Mouse (Mus musculus) brain, embryonic 14.5 days (tissue): ENCODE measurements around the gene Il20ra. TPM values are rescaled to one million over a fixed set of nuclear protein-coding genes. Genes with fewer than 3 reads are reported as not detected.

Experiments
- DNase-seq: peaks from one replicate; pipeline ENCODE4 v3.0.0-alpha.2; 2011; ENCODE audit warnings: low read depth
- CTCF ChIP-seq: fragments of 200-500 bp; IDR thresholded peaks from 2 replicates; pipeline ENCODE4 v1.5.1; 2012; ENCODE audit warnings: inconsistent platforms, mild to moderate bottlenecking, moderate library complexity, borderline replicate concordance; ENCODE audit not compliant: insufficient read depth, insufficient read length; ENCODE audit errors: extremely low read depth
- POLR2A ChIP-seq: fragments of 200-500 bp; IDR thresholded peaks from 2 replicates; pipeline ENCODE4 v1.6.1; 2012; ENCODE audit warnings: mild to moderate bottlenecking, inconsistent platforms, borderline replicate concordance; ENCODE audit not compliant: poor library complexity, insufficient read depth, insufficient read length, severe bottlenecking; ENCODE audit errors: extremely low read depth
- polyA plus RNA-seq: library from polyadenylated mRNA; depleted of rRNA; stranded (reverse); fragments of >200 nt; gene quantifications from 2 replicates; pipeline ENCODE4 v1.2.3, GENCODE M21; 2012; rRNA removed

Il20ra gene
- polyA plus RNA-seq, 1 experiment: 0.29 TPM

- TF ChIP-seq POLR2A: no peak
- peak; percentile 23; the same call in 1 of the 2 replicates for TF ChIP-seq CTCF
- no peak for DNase-seq
Observed at GRCm38 (mm10) chr10:19781365-19781764, 69.0 kb downstream of the Il20ra start.

- peak; percentile 60 for DNase-seq
- no peak for TF ChIP-seq POLR2A
- TF ChIP-seq CTCF: no peak
Observed at GRCm38 (mm10) chr10:19794996-19795395, 82.6 kb downstream of the Il20ra start.

DNA sequence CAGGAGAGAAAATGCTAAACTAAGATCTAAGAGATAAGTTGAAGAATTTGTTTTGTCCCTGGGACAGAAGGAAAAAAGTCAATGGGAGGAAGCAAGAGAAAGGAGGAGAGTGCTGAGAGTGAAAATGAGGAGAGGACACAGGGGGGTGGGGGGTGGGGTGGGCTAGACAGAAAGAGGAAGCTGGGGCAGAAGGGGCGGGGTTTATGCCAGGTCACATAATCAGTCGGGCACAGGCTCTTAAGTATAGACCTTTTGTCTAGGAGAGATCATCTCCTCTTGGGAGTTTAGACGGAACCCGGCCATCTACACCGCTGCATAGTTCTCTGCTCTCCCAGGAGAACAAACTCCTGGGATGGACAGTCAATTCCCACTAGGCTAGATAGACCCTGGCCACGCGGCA, 90.6 kb downstream of the Il20ra start:
- TF ChIP-seq POLR2A: no peak
- DNase-seq: no peak

DNA sequence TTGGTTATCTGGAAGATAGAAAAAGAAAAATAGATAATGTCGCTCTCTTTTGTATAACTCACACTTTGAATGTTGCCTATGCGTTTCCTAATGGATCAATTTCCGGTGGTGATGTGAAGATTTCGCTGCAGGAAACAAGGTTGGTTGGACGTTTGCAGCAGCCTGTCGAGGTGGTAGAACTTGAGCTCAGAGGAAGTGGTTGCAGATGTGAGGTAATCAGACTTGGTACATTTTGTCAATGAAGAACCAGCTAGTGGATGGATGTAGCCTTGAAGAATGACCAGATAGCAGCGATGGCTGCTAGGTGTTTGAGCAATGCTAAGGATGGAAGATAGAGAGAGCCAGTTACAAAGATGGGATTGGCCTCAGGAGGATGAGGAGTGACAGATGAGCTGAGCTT, 92.4 kb downstream of the Il20ra start:
- DNase-seq: no peak
- TF ChIP-seq CTCF: no peak
- TF ChIP-seq POLR2A: no peak

Other genes starting within 250 kb of the Il20ra start
- 8.3 and 12.3 TPM in 2 replicates for gene Ifngr1, start 120.6 kb upstream of the Il20ra start, polyA plus RNA-seq
- gene Il22ra2, start 90.6 kb upstream of the Il20ra start, polyA plus RNA-seq: not detected in 2 replicates
- 1.7 and 2.1 TPM in 2 replicates for gene Slc35d3, start 138.9 kb downstream of the Il20ra start, polyA plus RNA-seq
- 18.7 and 23.6 TPM in 2 replicates for gene Pex7, start 195.1 kb downstream of the Il20ra start, polyA plus RNA-seq
- 1.2 and 2.2 TPM in 2 replicates for gene Map3k5, start 221.9 kb downstream of the Il20ra start, polyA plus RNA-seq